Mouse (Mus musculus): ENCODE results near the gene Map3k4. TPM values are rescaled to one million over a fixed set of nuclear protein-coding genes. Genes with fewer than 3 reads are reported as not detected.
A peak's percentile ranks its signal among the peaks of the same experiment; 100 is the strongest.
"Not testable (repeated sequence)": the region's sequence is repeated elsewhere in the genome, so short reads cannot be mapped to it uniquely, and the experiment has no call there.

Map3k4 gene
- total RNA-seq, 2 experiments from 2014 or later, result 34.4 to 41.5 TPM

DNA sequence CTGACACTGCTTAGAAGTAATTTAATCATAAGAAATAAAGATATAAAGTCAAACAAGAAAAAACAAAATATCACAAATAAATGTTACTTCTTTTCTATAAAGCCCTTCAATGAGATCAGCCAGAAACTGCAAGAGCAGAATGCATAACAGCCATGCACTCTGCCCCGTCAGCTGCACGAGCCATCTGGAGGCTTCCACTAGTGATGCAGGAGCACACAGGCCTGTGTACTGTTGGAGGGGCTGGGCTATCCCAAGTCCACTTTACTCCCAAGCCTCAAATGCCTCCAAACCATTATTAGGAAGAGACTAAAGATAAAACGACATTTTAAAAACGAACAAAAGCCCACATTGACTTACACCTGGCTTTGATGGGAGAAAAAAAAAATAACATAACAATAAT lies 50.5 kb downstream of the Map3k4 start:
- DNase-seq, result no peak

DNA sequence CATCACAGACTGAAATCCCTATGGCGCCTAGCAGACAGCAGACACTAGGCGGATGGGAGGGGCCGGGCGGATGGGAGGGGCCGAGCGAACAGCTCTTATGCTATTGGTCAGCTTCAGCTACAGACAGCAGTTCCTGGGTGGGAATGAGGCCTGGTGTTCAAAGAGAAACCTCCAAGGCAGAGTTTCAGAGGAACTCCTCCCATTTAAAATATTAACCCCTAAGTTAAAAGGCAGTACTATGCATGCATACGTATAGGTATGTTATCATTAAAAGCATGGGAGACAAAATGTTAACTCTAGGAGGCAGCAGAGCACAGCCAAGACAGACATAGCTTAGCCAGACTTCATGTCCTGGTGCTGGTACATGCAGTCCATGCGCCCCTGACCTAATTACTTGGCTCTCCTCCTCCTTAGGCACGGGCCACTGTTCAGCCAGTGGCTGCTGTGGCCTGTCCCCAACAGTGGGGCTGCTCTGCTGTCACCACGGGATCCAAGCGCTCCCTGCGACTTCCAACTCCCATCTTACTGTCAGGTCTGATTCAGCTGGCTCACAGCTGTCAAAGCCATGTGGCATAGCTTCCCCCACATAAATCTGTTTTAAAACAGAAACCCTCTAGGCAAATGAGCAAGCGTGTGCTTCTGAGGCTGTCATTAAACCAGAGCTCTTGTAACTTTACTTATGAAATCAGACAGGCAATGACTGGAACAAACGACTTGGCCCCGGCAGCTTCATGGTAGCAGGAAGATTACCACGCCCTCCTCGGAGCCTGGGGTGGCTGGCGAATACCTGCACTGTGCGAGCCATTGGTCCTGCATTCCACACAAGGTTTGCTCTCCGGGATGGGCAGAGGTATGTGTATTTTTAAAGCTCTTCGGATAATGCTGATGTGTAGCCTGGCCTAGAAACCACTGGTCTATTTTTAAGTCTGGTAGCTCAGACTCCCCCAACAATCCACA lies 52.3 kb downstream of the Map3k4 start:
- peak; percentile 62 for DNase-seq

DNA sequence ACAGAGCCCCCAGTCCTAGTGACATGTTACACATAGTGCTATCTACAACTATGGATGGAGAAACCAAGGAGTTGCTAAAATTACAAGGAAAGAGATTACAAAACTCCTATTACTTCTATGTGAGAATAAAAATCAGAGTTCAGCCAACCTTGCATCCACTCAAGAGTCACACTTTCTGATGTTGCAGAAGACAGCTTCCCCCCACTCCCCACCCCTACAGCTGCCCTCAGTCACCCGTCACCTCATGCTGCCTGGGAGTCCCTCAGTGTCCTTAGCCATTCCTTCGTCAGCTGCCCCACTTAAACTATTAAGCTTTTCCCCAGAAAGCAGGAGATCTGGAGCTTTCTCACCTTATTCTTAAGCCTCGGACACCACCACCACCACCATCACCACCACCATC lies 54.3 kb downstream of the Map3k4 start:
- no peak for DNase-seq

DNA sequence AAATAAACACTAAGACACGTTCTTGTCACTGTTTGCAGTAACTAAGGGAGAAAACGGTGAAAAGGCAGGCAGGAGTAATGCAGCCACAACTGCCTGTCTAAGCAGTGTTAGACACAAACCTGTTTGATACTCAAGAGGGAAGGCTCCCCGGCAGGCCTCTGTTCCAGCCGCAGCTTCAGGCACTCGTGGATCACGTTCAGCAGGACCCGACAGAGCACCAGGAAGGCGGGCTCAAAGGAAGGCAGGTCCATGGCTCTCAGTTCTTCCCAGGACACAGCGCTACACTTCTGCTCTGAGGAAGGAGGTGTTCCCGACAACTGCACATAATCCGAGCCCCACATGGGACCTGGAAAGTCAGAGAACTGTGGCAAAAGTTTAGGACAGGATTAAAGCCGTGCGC lies 54.8 kb downstream of the Map3k4 start:
- no peak for DNase-seq

DNA sequence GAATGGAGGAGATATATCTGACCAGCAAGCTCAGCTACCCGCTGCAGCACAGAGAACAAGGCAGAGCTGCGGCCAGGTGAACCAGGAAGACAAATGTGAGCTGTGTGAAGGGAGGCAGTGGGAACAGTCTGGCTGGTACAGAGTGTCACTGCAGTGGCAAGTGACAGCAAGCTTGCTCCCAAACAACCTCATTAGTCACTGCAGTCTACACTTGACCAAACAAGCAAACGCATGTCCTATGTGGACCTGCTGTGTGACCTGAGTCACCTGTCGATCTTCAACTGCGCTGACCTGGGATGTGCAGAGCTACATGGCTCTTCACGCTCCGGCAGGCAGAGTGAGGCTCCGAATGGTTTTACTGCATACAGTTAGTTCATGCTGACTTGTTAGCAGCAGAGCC lies 55.7 kb downstream of the Map3k4 start:
- no peak for DNase-seq

DNA sequence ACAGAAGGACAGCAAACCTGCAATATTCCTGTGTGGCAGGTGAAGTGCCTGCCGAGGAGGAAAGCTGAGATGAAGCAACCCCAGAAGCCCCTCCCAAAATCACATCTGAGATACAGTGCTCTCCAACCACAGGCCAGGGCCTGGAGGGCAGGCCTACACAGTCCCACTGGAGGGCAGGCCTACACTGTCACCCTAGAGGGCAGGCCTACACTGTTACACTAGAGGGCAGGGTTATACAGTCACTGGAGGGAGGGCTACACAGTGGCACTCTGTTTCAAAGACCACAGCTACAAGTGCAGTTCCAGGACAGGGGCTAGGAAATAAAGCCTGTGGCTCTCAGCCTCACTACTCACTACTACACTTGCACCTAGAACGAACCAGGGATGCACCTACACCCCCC lies 56.7 kb downstream of the Map3k4 start:
- DNase-seq, result no peak

DNA sequence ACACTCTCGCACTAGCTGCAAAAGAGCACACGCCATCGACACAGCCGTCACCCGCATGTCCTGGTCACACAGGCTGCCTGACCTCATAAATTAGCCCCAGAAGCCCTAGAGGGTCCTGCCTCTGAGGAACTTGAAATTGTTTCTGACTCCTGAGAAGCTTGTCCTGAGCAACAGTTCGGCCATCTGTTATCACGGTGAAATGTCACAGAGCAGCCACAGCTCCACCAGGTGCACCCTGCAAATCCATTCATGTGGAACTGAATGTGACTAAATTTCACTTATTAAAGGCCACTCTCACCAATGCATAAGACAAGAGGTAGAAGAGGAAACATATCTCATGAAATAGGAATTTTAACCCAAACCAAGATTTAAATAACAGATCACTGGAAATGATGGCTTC lies 57.2 kb downstream of the Map3k4 start:
- DNase-seq, result no peak

DNA sequence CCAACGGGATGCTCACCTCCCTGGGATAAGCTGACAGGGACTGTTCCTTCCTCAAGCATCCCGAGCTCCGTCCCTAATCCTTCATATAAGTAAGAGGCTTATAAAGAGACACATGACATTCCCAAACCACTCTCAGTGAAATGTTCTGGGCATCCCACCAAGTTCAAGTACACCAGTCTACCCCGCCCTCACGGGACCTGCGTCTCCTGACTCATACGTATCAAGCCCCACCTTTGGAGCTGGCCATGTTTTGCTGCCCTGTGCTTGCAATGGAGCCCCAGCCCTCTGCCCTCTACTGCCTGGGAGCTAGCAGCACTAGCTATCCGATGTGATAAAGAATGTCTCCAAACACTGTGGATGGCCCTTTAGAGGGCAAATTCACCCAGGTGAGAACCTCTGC lies 58.6 kb downstream of the Map3k4 start:
- DNase-seq, result no peak

DNA sequence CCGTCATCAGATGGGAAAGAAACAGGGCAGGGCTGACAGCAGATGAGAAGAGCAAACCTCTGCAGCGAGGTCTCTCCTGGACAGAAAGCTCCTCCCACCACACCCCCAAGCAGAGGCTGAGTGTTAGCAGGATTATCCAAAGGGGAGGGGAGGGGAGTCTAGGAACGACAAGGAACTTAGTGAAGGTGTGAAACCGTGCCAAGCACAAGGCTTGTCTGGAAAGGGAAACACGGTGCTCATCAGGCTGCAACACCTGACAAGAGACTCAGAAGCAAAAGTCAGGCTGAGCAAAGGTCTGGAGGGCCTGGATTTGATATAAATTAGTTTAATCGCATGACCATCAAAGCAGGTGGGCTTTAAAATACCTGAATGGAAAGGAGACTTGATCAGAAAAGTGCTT lies 60.1 kb downstream of the Map3k4 start:
- DNase-seq, result no peak

DNA sequence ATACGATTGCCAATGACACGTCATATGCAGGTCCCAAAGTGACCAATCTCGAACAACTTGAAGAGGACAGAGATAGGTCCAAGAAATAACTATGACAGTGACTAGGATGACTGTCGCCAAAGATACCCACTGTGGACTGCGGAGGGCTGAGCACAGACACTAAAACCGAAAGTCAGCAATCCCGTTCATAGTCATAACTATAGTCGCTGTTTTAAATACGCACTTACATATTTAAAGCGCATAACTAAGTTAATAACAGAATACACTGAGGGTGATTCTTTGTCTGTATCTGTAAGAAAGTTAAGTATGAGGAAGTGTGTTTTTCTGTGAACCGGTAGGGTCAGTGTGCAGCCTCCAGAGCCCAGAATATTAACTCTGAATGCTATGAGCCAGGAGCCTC lies 62.5 kb downstream of the Map3k4 start:
- DNase-seq, result no peak

DNA sequence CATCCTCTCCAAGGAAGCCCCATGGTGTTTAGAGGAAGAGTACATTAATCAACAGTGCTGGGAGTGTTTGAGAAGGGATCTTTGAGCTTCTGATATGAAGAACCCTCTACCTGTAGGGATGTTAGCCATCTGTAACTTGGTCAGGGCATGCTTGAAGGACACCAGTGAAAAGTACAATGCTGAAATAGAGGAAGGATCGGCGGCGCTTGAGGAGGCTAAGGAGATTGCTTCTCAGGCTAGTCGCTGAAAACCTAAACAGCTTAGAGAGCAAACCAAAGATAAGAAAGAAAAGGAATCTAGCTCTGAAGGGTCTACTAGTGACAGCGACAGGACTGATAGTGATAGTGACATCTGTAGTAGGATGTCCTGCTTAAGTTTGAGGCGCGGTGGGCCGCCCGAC lies 68.0 kb downstream of the Map3k4 start:
- DNase-seq, result no peak

DNA sequence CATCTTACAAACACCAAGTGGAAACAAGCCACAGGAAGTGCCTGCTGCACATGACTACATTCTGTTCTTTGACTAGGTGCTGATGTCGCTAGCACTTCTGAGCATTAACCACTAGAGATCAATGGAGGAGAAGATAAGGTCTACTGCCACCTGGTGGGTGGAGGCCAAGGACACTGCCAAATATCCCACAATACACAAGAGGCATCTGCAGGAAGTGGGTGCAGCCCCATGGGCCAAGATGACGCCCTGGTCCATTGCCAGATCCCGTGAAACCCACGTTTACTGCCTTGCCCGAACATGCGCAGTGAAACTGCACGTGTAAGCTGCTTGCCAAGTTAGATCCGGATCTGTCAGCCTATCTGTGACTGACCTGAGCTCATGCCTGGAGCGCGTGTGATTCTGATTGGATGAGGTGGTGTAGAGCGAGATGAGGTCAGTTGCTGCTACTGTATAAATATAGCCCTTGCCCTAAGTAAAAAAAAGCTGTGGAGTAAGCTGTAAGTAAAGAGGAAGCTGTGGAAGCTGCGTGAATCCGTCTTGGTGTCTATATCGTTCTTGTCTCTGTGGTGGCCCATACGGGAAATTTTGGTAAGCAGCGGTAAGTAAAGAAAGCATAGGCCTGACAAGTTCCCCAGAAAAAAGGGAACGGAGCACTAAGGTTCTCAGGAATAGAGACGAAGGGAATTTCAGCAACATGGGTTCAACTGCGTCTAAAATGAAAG lies 68.7 kb downstream of the Map3k4 start:
- peak; percentile 19 for DNase-seq

DNA sequence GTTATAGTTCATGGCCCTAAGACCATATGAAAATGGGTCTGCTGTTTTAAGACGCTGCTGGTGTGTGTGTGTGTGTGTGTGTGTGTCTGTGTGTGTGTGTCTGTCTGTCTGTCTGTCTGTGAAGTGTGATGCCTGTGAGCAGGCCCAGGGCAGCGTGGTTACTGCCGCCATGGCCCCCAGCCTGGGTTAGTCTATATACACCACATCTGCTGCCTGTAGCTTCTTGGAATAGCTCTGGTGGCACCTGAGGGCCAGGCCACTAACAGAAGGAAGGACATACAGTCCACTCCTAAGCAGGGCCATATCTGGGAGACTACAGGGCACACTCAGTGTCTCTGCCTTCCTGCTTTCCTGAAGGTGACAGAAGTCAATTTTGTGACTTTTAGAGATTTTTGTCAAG lies 77.9 kb downstream of the Map3k4 start:
- no peak for DNase-seq

DNA sequence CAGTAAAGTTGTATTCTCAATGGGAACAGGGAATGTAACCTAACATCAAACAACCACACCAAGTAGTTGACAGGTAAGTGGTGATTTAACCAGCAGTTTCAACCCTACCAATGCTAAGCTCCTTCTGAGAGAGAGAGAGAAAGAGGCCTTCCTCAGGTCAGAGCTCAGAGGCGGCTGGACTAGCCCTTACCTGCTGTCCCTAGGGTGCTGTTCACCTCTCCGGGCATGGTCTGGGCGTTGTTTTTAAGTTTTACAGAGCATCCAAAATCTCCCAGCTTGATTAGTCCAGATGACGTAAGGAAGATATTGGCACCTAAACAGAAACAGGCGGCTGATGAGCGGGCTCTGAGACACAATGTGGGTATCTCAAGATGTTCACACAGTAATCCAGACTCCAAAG lies 85.9 kb downstream of the Map3k4 start:
- DNase-seq, result no peak

DNA sequence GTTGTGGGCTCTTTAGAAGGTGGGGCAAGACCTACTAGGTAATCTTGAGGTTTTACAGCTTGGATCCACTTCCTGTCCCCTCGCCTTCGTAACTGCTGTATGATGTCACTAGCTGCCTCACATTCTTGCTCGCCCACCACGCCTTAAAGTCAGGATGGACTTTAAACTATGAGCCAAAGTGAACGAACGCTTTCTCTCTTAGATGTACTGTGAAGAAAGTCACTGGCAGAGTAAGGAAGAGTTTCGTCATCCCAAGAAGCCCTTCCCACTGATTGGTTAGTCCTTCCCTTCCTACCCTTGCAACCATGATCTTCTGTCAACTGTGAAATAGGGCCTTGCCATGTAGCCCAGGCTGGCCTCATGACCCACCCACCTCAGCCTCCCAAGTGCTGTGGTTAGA lies 87.5 kb downstream of the Map3k4 start:
- DNase-seq, result no peak

DNA sequence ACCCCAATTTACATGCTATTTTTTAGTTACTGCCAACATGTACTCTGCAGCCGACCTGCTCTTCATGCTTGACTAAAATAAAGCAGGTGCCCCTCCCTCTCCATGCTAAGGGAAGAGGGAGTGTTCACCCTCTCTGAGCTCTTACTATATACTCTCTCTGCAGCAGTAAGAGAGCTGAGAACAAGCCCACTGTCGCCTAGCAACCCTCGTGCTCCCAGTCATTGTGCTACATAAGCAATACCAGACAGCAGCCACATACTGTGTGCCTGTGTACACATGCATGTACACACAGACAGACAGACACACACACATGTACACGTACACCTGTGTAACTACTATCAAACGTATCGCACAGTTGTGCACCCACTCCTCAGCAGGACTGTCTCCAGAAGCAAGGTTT lies 88.4 kb downstream of the Map3k4 start:
- no peak for DNase-seq

DNA sequence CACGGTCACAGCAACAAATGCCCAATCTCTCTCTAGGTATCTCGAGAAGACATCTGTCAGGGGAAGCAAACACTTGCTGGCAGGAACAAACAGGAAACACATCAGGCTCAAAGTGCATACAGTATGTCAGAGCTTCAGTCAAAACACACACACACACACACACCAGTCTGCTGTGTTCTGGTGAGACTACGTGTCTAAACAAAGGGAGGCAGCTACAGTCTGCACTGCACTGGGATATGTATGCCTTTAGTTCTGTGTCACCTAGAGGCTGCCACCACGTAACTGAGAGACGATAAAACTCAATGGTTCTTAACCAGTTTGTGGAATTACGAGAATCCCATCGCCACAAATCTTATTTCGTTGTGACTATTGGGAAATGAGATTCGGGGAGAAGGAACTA lies 88.8 kb downstream of the Map3k4 start:
- DNase-seq, result no peak

DNA sequence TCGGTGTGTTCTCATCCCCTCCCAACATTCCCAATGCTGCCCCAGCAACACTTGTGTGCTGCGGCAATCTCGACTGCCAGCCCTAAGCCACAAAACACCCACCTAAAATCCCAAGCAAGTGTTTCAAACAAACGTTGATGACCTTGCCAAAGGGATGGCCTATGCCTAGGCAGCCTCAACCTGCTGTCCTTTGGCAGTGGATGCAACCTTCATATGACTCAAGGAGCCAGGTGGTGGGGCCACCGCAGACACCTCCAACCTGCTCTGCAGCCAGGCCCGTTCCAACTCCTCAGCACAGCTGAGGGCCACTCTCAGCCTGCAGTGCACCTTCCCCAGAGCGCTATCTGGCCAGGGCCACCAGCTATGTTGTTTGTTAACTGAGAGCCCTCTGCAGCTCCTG lies 90.1 kb downstream of the Map3k4 start:
- DNase-seq, result no peak

DNA sequence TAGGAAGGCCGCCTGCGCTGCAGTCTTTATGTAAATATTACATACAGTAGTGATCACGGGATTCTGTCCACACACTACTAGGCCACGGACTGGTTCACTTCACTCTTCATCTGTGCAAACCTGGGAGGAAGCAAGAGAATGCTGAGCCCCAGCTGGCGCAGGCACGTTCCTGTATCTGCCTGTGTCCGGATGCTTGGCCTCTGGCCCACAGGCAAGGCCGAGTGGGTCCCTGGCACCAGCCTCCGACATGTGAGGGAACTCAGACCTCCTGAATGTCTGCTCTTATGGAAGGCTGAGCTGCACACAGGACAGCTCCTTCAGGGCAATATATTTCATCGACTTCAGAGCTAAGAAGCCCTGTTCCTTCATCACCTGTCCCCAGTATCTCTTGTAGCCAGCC lies 90.6 kb downstream of the Map3k4 start:
- no peak for DNase-seq

DNA sequence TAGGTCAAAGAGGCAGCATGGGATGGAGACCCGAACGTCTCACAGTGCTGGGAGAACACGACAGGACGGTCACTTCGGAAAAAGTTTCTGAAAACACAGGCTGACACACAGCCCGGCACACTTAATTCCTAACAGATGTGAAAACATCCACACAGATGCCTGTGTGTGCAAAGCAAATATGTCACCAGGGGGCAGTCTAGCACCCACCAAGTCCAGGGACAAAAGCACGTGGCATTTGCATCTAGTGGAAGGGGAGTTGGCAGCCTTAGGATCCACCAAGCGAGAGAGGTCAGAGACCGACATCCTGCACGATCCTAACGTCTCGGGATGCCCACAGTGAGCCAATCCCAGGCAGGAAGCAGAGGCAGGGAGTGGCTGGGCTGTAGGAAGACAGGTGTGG lies 92.0 kb downstream of the Map3k4 start:
- DNase-seq, result peak; percentile 66

DNA sequence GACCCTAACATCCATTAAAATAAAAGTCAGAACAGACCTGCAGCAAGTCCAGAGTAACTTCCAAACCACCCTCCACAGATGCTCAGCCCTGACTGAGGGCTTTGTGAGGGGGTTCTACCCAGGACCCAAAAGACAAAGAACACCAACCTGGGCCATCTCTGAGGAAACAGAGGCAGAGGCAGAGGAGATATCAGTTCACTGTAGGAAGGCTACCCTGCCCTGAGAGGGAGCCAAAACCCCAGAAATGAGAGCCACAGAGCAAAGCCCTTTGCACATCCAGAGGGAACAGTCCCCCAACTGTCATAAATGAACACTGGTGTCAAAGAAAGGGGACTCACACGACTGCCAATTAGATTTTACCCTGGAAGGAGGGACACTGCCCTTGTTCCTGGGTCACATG lies 93.4 kb downstream of the Map3k4 start:
- DNase-seq, result no peak

DNA sequence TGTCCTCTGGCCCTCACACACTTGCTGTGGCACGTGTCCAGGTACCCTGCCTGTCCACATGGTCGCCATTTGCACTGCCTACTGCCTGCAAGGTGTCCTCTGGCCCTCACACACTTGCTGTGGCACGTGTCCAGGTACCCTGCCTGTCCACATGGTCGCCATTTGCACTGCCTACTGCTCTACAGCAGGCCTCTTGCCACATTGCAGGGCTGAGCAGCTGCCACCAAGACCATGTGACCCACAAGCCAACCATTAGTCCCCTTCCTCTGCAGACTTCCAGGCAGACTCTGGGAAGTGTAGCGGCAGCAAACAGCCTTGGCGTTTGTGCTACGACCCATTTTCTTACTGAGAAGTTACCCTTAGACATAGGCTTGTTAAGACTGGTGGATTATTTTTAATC lies 94.0 kb downstream of the Map3k4 start:
- not testable (repeated sequence) for DNase-seq

DNA sequence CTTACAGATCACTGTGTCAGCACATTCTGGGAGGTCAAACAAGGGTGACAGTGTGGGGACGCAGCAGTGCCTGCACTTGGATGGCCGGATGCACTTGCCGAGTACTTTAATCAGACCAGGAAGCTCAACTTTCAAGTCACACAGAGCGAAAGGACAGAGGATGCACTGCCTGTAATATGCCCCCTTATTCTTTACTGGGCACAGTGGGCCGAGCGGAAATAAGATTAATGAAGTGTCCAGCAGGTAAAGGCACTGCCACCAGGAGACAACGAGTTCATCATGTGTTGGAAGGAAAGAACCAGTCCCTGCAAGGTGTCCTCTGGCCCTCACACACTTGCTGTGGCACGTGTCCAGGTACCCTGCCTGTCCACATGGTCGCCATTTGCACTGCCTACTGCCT lies 94.5 kb downstream of the Map3k4 start:
- DNase-seq, result no peak

DNA sequence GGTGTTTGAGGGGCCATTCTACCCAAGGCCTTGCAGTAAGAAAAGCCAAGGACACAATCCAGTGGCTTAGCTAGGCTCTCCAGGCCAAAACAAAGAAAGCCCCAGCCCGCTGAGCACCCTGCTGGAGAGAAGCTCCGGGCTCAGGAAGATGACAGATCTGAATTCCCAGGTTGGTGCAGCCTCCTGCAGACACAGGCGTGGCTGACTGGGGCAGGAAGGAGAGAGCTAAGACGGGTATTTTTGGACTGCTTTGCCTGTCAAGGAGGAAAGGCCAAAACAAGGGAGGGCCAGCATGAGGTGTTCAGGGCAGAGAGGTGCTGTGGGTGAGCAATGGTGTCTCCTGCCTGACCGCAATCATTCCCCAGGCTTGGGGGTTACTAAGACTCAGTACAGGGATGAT lies 94.9 kb downstream of the Map3k4 start:
- DNase-seq, result no peak
